Mouse (Mus musculus): Measurements from ENCODE around the gene Nmt1. TPM values are rescaled to one million over a fixed set of nuclear protein-coding genes. Genes with fewer than 3 reads are reported as not detected.
A peak's percentile ranks its signal among the peaks of the same experiment; 100 is the strongest.

Nmt1 gene
- 47.1 and 55.6 TPM in 2 replicates for polyA plus RNA-seq (2016; fragmentation: Nextera tagmentation; extraction: Ambion mirVana)

DNA sequence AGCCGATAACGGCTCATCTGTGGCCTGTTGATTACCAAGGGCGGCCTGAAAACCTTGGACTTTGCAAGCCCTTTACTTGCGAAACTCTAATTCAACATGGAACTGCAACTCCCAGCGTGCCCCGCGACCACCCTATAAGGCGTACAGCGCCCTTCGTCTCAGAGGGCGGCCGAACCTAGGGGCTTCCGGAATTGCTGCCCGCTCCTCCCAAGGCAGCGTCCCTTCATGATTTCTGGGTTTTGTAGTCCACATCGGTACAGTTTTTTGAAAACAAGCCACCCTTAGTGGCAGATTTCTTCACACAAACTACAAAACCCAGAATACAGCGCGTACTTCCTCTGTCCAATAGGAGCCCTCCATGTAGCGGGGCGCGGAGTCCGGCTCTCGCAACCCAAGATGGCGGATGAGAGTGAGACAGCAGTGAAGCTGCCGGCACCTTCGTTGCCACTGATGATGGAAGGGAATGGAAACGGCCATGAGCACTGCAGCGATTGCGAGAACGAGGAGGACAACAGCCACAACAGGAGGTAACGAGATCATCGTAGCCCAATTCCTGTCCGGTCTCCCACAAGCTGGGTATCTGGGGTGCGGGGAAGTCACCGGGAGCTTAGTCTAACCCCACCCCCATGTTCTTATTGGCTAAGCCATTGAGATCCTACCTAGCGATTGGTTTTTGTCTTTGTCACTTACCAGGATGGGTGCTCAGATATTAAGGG, at the start of gene Nmt1, which contains the start of gene Dcakd:
Nmt1 (plus strand) TSS at position 15 of the 716 bp plus-strand sequence.
Dcakd (minus strand) TSS at position 158 of the 716 bp plus-strand sequence.
- H3K36me3 ChIP-seq, result peaks cover 40% of the 10 kb centered on the region
- H3K4me3 ChIP-seq, result peak within 1 kb of the TSS; percentile 80
- WGBS, result under 1% methylated on average over 36 of the region's 36 CpGs
- peak within 1 kb of the TSS; percentile 94 for H3K27ac ChIP-seq
- no peaks in the 10 kb centered on the region for H3K27me3 ChIP-seq (ENCODE audit: insufficient read depth, poor library complexity, severe bottlenecking)
- H3K9me3 ChIP-seq, result no peaks in the 10 kb centered on the region
- DNase-seq (ENCODE audit: low spot score), result peak; percentile 96
- peaks cover 27% of the 10 kb centered on the region for H3K4me1 ChIP-seq (replicated peaks)

DNA sequence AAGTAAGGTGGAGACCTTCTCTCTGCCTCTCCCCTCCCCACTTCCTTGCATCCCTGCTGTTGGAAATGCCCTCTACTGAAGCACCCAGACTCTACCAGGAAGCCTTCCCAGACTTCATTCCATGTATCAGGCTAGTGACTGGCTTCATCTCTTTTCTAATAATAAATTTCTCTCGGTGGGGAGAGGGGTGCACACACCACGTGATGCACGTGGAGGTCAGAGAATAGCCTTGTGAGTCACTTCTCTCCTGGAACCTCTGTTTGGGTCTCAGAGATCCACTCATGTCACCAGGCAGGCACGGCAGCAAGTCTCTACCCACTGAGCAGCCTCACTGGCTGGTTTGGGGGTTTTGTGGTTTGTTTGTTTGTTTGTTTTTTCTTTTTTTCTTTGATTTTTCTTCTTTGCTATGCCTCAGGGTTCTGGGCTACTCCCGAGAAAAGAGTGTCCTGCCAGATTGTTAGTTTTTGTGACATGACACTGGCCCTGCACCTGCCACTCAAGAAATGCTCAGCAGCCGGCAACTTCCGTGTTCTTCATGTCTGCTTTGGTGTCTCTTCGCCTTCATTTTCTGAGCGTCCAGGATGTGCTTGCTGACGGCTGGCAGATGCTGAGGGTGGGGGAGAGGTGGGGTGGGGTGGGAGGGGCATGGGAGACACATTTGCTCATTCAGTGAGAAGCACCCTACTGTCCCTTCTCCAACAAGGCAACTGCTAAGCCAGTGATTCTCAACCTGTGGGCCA, 46.7 kb upstream of the Nmt1 start:
- peaks cover 35% of the 10 kb centered on the region; the same call in 1 of the 2 replicates for H3K27me3 ChIP-seq (ENCODE audit: insufficient read depth, poor library complexity, severe bottlenecking)
- H3K27ac ChIP-seq, result no peak overlapping the region
- H3K36me3 ChIP-seq, result no peaks in the 10 kb centered on the region
- H3K4me1 ChIP-seq (replicated peaks), result peaks cover 63% of the 10 kb centered on the region
- no peaks in the 10 kb centered on the region for H3K9me3 ChIP-seq
- H3K4me3 ChIP-seq, result no peak overlapping the region
- DNase-seq (ENCODE audit: low spot score), result no peak
- WGBS, result 65% methylated on average over 10 of the region's 10 CpGs

DNA sequence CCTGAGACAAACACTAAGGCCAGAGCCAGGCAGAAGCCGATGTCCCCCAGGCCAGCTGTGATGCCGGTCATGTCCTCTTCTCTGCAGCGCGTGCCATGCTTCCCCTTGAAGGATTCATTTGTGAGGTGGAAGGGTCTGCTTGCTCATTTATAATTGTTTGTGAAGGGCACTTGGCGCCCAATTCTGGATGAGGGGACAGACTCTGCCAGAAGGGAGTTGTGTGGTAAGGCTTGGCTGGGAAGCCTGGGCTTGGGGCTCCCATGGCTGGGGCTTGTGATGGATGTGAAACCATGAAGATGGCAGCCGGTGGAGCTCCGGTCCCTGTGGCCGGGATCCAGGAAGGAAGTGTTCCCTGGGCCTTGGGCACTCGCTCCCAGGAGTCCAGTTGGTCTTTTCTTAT, 43.9 kb upstream of the Nmt1 start:
- H3K36me3 ChIP-seq, result no peaks in the 10 kb centered on the region
- WGBS, result 91% methylated on average over 9 of the region's 9 CpGs
- DNase-seq (ENCODE audit: low spot score), result no peak

DNA sequence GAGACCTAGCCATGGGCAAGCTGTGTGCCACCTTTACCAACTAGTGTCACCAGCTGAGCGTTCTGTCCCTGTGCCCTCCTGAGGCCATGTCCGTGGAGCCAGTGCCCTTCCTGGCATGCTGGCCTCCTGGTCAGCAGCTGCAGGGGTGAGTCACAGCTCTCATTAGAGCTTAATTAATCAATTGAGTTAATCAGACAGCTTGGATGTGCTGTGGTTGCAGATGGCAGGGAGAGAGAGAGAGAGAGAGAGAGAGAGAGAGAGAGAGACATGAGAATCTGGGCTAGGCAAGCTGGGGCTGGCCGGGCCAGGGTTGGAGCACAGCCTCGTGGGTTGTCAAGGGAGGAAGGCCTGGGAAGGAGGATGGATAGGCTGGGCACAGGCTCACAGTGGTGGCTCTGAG, 43.4 kb upstream of the Nmt1 start:
- Histone ChIP-seq H3K4me1 (replicated peaks) (peaks cover 66% of the 10 kb centered on the region), H3K9me3 (no peaks in the 10 kb centered on the region), H3K36me3 (no peaks in the 10 kb centered on the region), H3K4me3 (no peak overlapping the region), H3K27ac (peak overlapping the region; percentile 53), H3K27me3 (ENCODE audit: insufficient read depth, poor library complexity, severe bottlenecking) (peaks cover 52% of the 10 kb centered on the region)
- no peak for DNase-seq (ENCODE audit: low spot score)
- 62% methylated on average over 4 of the region's 4 CpGs for WGBS

More for the DNA sequence above, 43.9 kb upstream of the Nmt1 start:
- no peaks in the 10 kb centered on the region for H3K9me3 ChIP-seq
- H3K4me1 ChIP-seq (replicated peaks), result peaks cover 61% of the 10 kb centered on the region
- H3K4me3 ChIP-seq, result no peak overlapping the region
- peak overlapping the region; percentile 53; the same call in 1 of the 2 replicates for H3K27ac ChIP-seq
- H3K27me3 ChIP-seq (ENCODE audit: insufficient read depth, poor library complexity, severe bottlenecking), result peaks cover 49% of the 10 kb centered on the region

DNA sequence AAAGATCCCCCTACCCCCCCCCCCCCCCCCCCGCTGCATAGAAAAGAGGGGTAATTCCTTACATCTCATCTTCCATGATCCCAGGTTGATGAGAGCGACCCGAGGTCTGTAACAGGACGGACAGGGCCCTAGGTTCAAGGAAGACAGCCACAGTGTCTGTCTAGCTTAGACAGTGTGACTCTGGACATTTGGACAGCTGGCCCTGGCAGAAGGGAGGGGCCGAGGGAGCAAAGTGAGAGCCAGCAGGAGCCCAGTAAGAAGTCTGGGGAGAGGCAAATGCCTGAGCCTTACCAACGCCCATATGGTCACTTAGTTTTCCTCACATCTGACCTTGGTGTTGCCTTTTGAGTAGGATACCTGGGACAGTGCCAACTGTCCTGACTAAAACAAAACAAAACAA, 42.8 kb upstream of the Nmt1 start:
- H3K27me3 ChIP-seq (ENCODE audit: insufficient read depth, poor library complexity, severe bottlenecking), result peaks cover 55% of the 10 kb centered on the region
- WGBS, result 62% methylated on average over 6 of the region's 6 CpGs
- H3K4me3 ChIP-seq, result no peak overlapping the region
- H3K9me3 ChIP-seq, result no peaks in the 10 kb centered on the region
- no peak overlapping the region for H3K27ac ChIP-seq
- no peaks in the 10 kb centered on the region for H3K36me3 ChIP-seq
- peak; percentile 19 for DNase-seq (ENCODE audit: low spot score)
- peaks cover 69% of the 10 kb centered on the region for H3K4me1 ChIP-seq (replicated peaks)

DNA sequence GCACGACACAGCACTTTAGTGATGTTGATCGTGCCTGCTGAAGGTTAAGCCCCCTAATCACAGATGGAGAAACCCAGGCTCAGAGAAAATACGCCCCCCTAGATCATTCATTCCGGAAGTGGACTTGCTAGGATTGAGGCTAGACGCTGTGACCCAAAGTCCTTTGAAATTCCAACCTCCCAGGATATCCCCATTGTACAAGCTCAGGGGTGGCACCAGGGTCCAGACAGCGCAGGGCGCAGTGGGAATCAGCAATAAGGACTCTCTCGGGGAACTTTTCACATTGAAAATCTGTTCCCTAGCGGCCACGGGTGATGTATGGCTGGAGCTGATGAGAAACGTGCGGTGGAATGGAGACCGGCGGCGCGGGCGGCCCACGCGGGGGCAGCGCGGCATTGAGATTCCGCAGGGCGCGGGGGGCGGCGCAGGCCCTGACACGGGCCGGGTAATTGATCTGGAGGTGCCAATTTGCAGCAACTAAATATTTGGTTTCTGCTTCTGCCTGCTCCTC, 38.3 kb upstream of the Nmt1 start:
- 5% methylated on average over 28 of the region's 28 CpGs for WGBS
- Histone ChIP-seq H3K27me3 (ENCODE audit: insufficient read depth, poor library complexity, severe bottlenecking) (peaks cover 66% of the 10 kb centered on the region), H3K9me3 (no peaks in the 10 kb centered on the region), H3K36me3 (peaks cover 10% of the 10 kb centered on the region), H3K4me3 (peak overlapping the region; percentile 56), H3K27ac (peak overlapping the region; percentile 70), H3K4me1 (replicated peaks) (peaks cover 77% of the 10 kb centered on the region)
- peak; percentile 21 for DNase-seq (ENCODE audit: low spot score)

DNA sequence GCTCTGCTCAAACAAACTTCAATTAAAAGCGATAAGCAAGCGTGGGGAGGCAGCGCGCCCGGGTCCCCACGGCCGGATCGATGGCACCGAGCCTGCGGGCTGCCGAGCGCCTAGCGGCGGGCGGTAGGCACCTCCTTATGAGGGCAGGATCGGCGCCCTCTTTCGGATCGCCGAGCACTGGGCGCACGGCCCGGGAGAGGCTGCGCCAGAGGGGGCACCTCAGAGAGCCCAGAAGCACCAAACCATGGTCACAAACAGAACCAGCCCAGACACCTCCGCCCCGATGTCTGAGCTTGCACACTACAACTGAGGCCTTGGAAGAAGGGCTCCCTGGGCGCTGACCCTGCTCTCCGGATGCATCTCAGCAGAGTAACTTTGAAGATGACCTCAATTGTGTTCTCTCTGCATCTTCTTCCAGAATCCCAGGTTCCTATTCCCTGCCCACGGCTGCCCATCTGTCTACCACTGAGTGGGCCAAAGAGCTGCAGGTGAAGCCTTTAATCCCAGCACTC, 37.8 kb upstream of the Nmt1 start:
- H3K36me3 ChIP-seq, result peaks cover 16% of the 10 kb centered on the region
- H3K4me3 ChIP-seq, result peak overlapping the region; percentile 56
- peak; percentile 53 for DNase-seq (ENCODE audit: low spot score)
- H3K27ac ChIP-seq, result peak overlapping the region; percentile 70; the same call in 1 of the 2 replicates
- H3K27me3 ChIP-seq (ENCODE audit: insufficient read depth, poor library complexity, severe bottlenecking), result peaks cover 69% of the 10 kb centered on the region
- H3K4me1 ChIP-seq (replicated peaks), result peaks cover 74% of the 10 kb centered on the region
- WGBS, result 1% methylated on average over 29 of the region's 29 CpGs
- no peaks in the 10 kb centered on the region for H3K9me3 ChIP-seq

DNA sequence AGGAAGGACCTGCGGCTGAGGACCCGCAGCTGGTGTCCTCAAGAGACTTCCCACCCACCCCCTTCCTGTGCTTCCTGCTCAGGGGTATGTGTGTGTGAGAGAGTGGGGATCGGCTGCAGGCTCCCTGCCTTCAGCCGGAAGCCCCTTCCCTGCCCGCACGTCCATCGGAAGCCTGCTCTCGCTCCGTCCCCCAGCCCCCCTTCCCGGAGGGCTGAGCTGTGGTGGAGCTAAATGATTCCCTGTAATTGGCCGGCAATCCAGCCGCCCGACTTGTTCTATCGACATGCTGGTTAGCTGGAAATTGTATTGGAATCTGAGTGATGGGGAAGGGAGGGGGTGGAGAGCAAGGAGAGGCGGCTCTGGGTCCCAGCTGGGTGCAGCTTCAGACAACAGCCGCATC, 36.3 kb upstream of the Nmt1 start:
- peaks cover 30% of the 10 kb centered on the region for H3K36me3 ChIP-seq
- H3K9me3 ChIP-seq, result no peaks in the 10 kb centered on the region
- 2% methylated on average over 16 of the region's 16 CpGs for WGBS
- peaks cover 63% of the 10 kb centered on the region for H3K4me1 ChIP-seq (replicated peaks)
- peak; percentile 50 for DNase-seq (ENCODE audit: low spot score)
- H3K4me3 ChIP-seq, result peak overlapping the region; percentile 34
- H3K27ac ChIP-seq, result peak overlapping the region; percentile 65
- H3K27me3 ChIP-seq (ENCODE audit: insufficient read depth, poor library complexity, severe bottlenecking), result peaks cover 63% of the 10 kb centered on the region

DNA sequence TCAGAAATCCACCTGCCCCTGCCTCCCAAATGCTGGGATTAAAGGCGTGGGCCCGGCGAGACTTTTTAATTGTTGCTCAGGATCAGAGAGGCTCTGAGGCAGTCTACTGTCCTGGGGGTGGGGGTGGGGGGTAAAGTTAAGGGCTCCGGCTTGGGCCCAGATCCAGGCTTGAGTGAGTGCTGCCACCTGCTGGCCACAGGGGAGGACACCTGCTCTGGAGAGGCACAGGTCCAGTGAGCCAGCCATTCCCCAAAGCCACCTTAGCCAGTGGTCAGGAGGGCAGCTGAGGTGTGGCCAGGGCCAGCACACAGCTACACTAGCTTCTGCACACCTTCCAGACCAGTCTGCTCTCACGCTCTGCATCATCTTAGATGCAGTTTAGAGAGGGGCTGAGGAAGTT, 35.0 kb upstream of the Nmt1 start:
- H3K36me3 ChIP-seq, result peaks cover 43% of the 10 kb centered on the region

DNA sequence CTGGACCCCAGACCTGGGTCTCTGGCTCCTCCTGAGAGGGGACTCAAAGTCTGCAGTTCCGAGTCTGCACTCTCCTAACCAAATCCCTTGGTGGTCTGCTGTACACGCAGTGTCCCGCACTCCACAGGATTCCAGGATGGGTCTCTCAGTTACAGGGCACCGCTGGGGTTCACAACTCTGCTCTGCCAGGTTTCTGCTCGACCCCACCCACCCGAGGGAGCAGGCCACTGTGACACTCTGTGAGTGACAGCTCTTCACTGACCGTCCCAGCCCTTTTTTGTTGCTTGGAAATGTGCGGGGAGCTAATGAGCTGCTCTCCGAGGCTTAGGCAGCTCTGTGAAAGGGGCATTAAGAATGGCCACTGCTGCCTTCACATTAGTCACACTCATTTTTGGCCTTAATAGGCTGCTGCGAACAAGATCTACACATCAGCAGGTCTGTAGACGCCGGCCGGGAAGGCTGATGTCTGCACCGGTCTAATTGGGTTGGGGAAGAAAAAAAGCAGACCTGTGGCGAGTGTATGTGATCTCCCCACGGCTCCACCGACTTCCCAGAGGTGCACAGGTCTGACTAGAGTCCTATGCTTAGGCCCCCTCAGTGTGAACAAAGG, 34.5 kb upstream of the Nmt1 start:
- DNase-seq (ENCODE audit: low spot score), result peak; percentile 43
- 37% methylated on average over 17 of the region's 17 CpGs for WGBS
- H3K4me1 ChIP-seq (replicated peaks), result peaks cover 67% of the 10 kb centered on the region

More for the DNA sequence above, 35.0 kb upstream of the Nmt1 start:
- H3K9me3 ChIP-seq, result no peaks in the 10 kb centered on the region
- DNase-seq (ENCODE audit: low spot score), result peak; percentile 82
- WGBS, result 7% methylated on average over 5 of the region's 5 CpGs
- H3K27me3 ChIP-seq (ENCODE audit: insufficient read depth, poor library complexity, severe bottlenecking), result peaks cover 54% of the 10 kb centered on the region
- peak overlapping the region; percentile 42; the same call in 1 of the 2 replicates for H3K27ac ChIP-seq
- peaks cover 61% of the 10 kb centered on the region for H3K4me1 ChIP-seq (replicated peaks)
- no peak overlapping the region for H3K4me3 ChIP-seq

DNA sequence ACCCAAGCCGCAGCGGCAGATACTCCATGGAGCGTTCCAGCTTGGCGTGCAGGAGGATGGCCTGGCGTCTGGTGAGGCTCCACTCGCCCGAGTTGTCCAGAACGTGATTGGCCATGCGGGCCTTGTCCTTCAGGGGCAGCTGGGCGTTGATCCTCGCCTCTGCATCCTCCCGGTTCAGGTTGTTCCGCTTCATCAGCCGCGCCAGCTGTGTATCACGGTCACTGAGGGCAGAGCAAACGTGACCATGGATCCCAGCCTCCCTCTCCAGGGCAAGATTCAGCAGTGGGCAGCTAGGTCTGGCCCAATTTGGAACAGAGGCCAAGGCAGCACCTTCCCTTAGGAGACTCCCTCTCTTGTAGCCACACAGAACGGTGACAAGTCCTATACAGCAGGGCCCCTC, 33.0 kb upstream of the Nmt1 start:
- peaks cover 63% of the 10 kb centered on the region for H3K36me3 ChIP-seq
- WGBS, result 86% methylated on average over 18 of the region's 18 CpGs
- no peak overlapping the region for H3K4me3 ChIP-seq
- H3K27me3 ChIP-seq (ENCODE audit: insufficient read depth, poor library complexity, severe bottlenecking), result peaks cover 34% of the 10 kb centered on the region
- DNase-seq (ENCODE audit: low spot score), result no peak
- peaks cover 63% of the 10 kb centered on the region for H3K4me1 ChIP-seq (replicated peaks)
- no peaks in the 10 kb centered on the region for H3K9me3 ChIP-seq
- no peak overlapping the region for H3K27ac ChIP-seq

More for the DNA sequence above, 34.5 kb upstream of the Nmt1 start:
- Histone ChIP-seq H3K27me3 (ENCODE audit: insufficient read depth, poor library complexity, severe bottlenecking) (peaks cover 49% of the 10 kb centered on the region), H3K27ac (peak overlapping the region; percentile 42), H3K9me3 (no peaks in the 10 kb centered on the region), H3K4me3 (no peak overlapping the region), H3K36me3 (peaks cover 49% of the 10 kb centered on the region)

DNA sequence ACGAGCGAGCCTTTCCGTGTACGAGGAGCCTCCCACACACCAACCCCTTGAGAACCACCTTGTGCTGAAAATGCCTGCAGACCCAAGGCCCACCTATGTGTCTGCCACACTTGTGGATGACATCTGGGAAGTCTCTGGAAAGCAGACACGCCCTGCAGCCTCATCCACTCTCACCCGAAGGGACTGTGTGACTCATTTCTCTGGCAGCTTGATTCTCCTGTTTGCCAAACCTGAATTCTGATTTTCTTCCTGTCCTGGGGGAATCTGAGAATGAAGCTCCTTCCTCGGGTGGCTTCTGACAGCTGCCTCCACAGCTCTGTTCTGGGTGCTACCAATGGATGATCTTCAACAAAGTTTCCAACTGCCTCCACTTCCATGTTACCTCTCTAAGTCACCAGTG, 31.6 kb upstream of the Nmt1 start:
- Histone ChIP-seq H3K27me3 (ENCODE audit: insufficient read depth, poor library complexity, severe bottlenecking) (peaks cover 20% of the 10 kb centered on the region), H3K4me1 (replicated peaks) (peaks cover 52% of the 10 kb centered on the region), H3K27ac (no peak overlapping the region), H3K36me3 (peaks cover 76% of the 10 kb centered on the region), H3K9me3 (no peaks in the 10 kb centered on the region), H3K4me3 (no peak overlapping the region)
- WGBS, result 92% methylated on average over 7 of the region's 7 CpGs
- DNase-seq (ENCODE audit: low spot score), result no peak

All from hindbrain, embryonic 10.5 days (tissue).